Mouse (Mus musculus): ENCODE results near the gene 4930516K23Rik. TPM values are rescaled to one million over a fixed set of nuclear protein-coding genes. Genes with fewer than 3 reads are reported as not detected.

The 4930516K23Rik gene
- total and polyA plus RNA-seq, 3 experiments, result not detected

DNA sequence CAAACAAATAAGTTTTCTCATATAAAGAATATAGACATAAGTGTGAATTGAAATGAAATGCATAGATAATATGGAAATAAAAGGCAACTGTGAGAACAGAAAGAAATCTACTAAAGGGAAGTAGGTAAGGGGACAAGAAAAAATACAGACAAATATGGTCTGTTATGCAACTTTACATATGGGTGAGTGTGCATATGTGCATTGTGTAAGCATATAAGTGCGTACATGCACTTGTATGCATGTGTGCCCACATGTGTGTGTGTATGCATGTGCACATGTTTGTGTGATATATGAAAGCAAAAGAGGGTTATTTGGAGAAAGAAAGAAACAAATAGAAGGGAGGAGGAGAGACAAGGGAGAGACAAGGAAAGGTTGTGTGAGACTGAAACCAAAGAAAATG lies 42.3 kb downstream of the 4930516K23Rik start:
- Histone ChIP-seq H3K9me3 (replicated peaks; ENCODE audit: insufficient read depth, low read length) (no peaks in the 10 kb centered on the region), H3K4me3 (ENCODE audit: control insufficient read depth in 1 of 2, insufficient read depth in 1 of 2, low read depth in 2 of 2, low read length in 2 of 2) (no peak overlapping the region)
- no peak for DNase-seq (ENCODE audit: low read depth, low spot score)

DNA sequence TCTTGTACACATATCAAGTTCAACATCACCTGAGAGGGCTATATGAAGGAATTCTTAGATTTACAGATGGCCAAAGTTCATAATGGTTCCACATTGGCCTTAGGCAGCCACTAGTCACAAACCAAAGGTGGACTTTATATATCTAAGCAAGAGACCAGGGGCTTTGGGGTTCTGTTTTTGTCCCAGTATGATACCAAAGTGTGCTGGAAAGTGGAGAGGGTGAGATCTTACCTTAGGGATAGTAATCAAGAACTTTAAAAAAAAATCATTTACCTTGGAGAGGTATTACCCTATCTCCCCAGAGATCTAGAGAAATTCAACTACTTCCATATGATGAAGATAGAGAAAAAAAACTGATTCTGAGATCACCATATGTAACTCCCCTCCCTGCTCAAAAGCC lies 44.0 kb downstream of the 4930516K23Rik start, which contains the start of gene Olfr639:
TSS of gene Olfr639 (minus strand) at position 101 of the 400 bp plus-strand sequence.
- H3K4me3 ChIP-seq (ENCODE audit: control insufficient read depth in 1 of 2, insufficient read depth in 1 of 2, low read depth in 2 of 2, low read length in 2 of 2), result no peak within 1 kb of the TSS
- H3K4me1 ChIP-seq (ENCODE audit: control insufficient read depth in 1 of 2, insufficient read depth in 2 of 2, low read length in 2 of 2), result no peaks in the 10 kb centered on the region
- H3K27me3 ChIP-seq (ENCODE audit: control insufficient read depth in 1 of 2, insufficient read depth in 2 of 2, low read length in 2 of 2), result no peaks in the 10 kb centered on the region
- H3K36me3 ChIP-seq (ENCODE audit: control insufficient read depth in 1 of 2, insufficient read depth in 2 of 2, low read length in 2 of 2), result no peaks in the 10 kb centered on the region
- no peak within 1 kb of the TSS for H3K9ac ChIP-seq (ENCODE audit: control insufficient read depth, low read depth, low read length, poor library complexity, severe bottlenecking)
- TF ChIP-seq GATA1 (IDR thresholded peaks at IDR 0.05; ENCODE audit: low read depth, low read length) (no peak), TAL1 (IDR thresholded peaks at IDR 0.05; ENCODE audit: low read length) (no peak), CHD1 (IDR thresholded peaks at IDR 0.05; ENCODE audit: low read depth, low read length) (no peak), MEF2A (IDR thresholded peaks at IDR 0.05; ENCODE audit: extremely low read depth, insufficient replicate concordance, low read depth, low read length, poor library complexity, severe bottlenecking) (no peak), POLR2A (IDR thresholded peaks at IDR 0.05; ENCODE audit: control insufficient read depth in 1 of 2, insufficient read depth in 1 of 2, low read depth in 1 of 2, low read length in 2 of 2, poor library complexity in 1 of 2) (no peak), POLR2AphosphoS2 (IDR thresholded peaks at IDR 0.05; ENCODE audit: low read length) (no peak), NRF1 (IDR thresholded peaks at IDR 0.05; ENCODE audit: insufficient read depth, low read depth, low read length, poor library complexity, severe bottlenecking) (no peak), ZC3H11A (IDR thresholded peaks at IDR 0.05; ENCODE audit: low read depth, low read length) (no peak), POLR2AphosphoS5 (IDR thresholded peaks at IDR 0.05; ENCODE audit: borderline replicate concordance, low read depth, low read length) (no peak), ZNF384 (IDR thresholded peaks at IDR 0.05; ENCODE audit: low read depth, low read length) (no peak), ETS1 (IDR thresholded peaks at IDR 0.05; ENCODE audit: low read depth, low read length) (no peak), EP300 (IDR thresholded peaks at IDR 0.05; ENCODE audit: low read depth in 1 of 2, low read length in 2 of 2) (no peak), KAT2A (conservative IDR thresholded peaks at IDR 0.05; ENCODE audit: low read depth, low read length) (no peak), CHD2 (IDR thresholded peaks at IDR 0.05; ENCODE audit: low read length) (no peak), USF2 (IDR thresholded peaks at IDR 0.05; ENCODE audit: borderline replicate concordance in 1 of 2, insufficient read depth in 1 of 2, low read depth in 1 of 2, low read length in 2 of 2) (no peak)
- no peaks in the 10 kb centered on the region for H3K79me2 ChIP-seq (ENCODE audit: control insufficient read depth, insufficient read depth, low read length, poor library complexity)
- no peak within 1 kb of the TSS for H3K27ac ChIP-seq (ENCODE audit: control insufficient read depth, low read depth, low read length)
- no peak for DNase-seq (ENCODE audit: low read depth, low spot score)
- no peaks in the 10 kb centered on the region for H3K9me3 ChIP-seq (replicated peaks; ENCODE audit: insufficient read depth, low read length)

More for the DNA sequence above, 42.3 kb downstream of the 4930516K23Rik start:
- H3K36me3 ChIP-seq (ENCODE audit: control insufficient read depth in 1 of 2, insufficient read depth in 2 of 2, low read length in 2 of 2), result no peaks in the 10 kb centered on the region
- H3K79me2 ChIP-seq (ENCODE audit: control insufficient read depth, insufficient read depth, low read length, poor library complexity), result no peaks in the 10 kb centered on the region
- H3K4me1 ChIP-seq (ENCODE audit: control insufficient read depth in 1 of 2, insufficient read depth in 2 of 2, low read length in 2 of 2), result no peaks in the 10 kb centered on the region
- no peak for TF ChIP-seq CHD2 (IDR thresholded peaks at IDR 0.05; ENCODE audit: low read length)
- no peak for TF ChIP-seq E2F4 (IDR thresholded peaks at IDR 0.05; ENCODE audit: borderline replicate concordance, low read depth, low read length)
- no peak overlapping the region for H3K27ac ChIP-seq (ENCODE audit: control insufficient read depth, low read depth, low read length)
- no peak overlapping the region for H3K9ac ChIP-seq (ENCODE audit: control insufficient read depth, low read depth, low read length, poor library complexity, severe bottlenecking)
- H3K27me3 ChIP-seq (ENCODE audit: control insufficient read depth in 1 of 2, insufficient read depth in 2 of 2, low read length in 2 of 2), result no peaks in the 10 kb centered on the region

Other genes with a start within 250 kb of the 4930516K23Rik start
- gene Hbb-bt, start 247.4 kb downstream of the 4930516K23Rik start, total RNA-seq (2012; rRNA removed), result 120 and 191 TPM in 2 replicates
- gene Hbb-bt, start 247.4 kb downstream of the 4930516K23Rik start, polyA plus RNA-seq (2012; ENCODE audit: insufficient read depth in 1 of 2, insufficient read length in 2 of 2, low read depth in 1 of 2, low replicate concordance in 2 of 2, missing spikeins in 1 of 2), result 100 to 1,000 TPM in 1 of 2 experiments, not detected in 1; 118 TPM
- 79.0 and 138 TPM in 2 replicates for gene Hbb-bs, start 233.3 kb downstream of the 4930516K23Rik start, total RNA-seq (2012; rRNA removed)
- 100 to 1,000 TPM in 1 of 2 experiments, not detected in 1; 208 TPM for gene Hbb-bs, start 233.3 kb downstream of the 4930516K23Rik start, polyA plus RNA-seq (2012; ENCODE audit: insufficient read depth in 1 of 2, insufficient read length in 2 of 2, low read depth in 1 of 2, low replicate concordance in 2 of 2, missing spikeins in 1 of 2)
- not detected in 2 replicates for gene Hbb-bh2, start 220.9 kb downstream of the 4930516K23Rik start, total RNA-seq (2012; rRNA removed)
- gene Hbb-bh2, start 220.9 kb downstream of the 4930516K23Rik start, polyA plus RNA-seq (2012; ENCODE audit: insufficient read depth in 1 of 2, insufficient read length in 2 of 2, low read depth in 1 of 2, low replicate concordance in 2 of 2, missing spikeins in 1 of 2), result not detected
- gene Hbb-bh1, start 218.3 kb downstream of the 4930516K23Rik start, total RNA-seq (2012; rRNA removed), result not detected in 2 replicates
- under 1 TPM in 1 of 2 experiments, not detected in 1; 0.15 TPM for gene Hbb-bh1, start 218.3 kb downstream of the 4930516K23Rik start, polyA plus RNA-seq (2012; ENCODE audit: insufficient read depth in 1 of 2, insufficient read length in 2 of 2, low read depth in 1 of 2, low replicate concordance in 2 of 2, missing spikeins in 1 of 2)
- gene Hbb-y, start 208.2 kb downstream of the 4930516K23Rik start, total RNA-seq (2012; rRNA removed), result not detected in 2 replicates
- gene Hbb-y, start 208.2 kb downstream of the 4930516K23Rik start, polyA plus RNA-seq (2012; ENCODE audit: insufficient read depth in 1 of 2, insufficient read length in 2 of 2, low read depth in 1 of 2, low replicate concordance in 2 of 2, missing spikeins in 1 of 2), result under 1 TPM in 1 of 2 experiments, not detected in 1; 0.11 TPM
- not detected in 2 replicates for gene Olfr66, start 175.2 kb downstream of the 4930516K23Rik start, total RNA-seq (2012; rRNA removed)
- not detected for gene Olfr66, start 175.2 kb downstream of the 4930516K23Rik start, polyA plus RNA-seq (2012; ENCODE audit: insufficient read depth in 1 of 2, insufficient read length in 2 of 2, low read depth in 1 of 2, low replicate concordance in 2 of 2, missing spikeins in 1 of 2)
- not detected in 2 replicates for gene Olfr64, start 167.0 kb downstream of the 4930516K23Rik start, total RNA-seq (2012; rRNA removed)
- not detected for gene Olfr64, start 167.0 kb downstream of the 4930516K23Rik start, polyA plus RNA-seq (2012; ENCODE audit: insufficient read depth in 1 of 2, insufficient read length in 2 of 2, low read depth in 1 of 2, low replicate concordance in 2 of 2, missing spikeins in 1 of 2)
- not detected in 2 replicates for gene Olfr65, start 158.0 kb downstream of the 4930516K23Rik start, total RNA-seq (2012; rRNA removed)
- gene Olfr65, start 158.0 kb downstream of the 4930516K23Rik start, polyA plus RNA-seq (2012; ENCODE audit: insufficient read depth in 1 of 2, insufficient read length in 2 of 2, low read depth in 1 of 2, low replicate concordance in 2 of 2, missing spikeins in 1 of 2), result not detected
- not detected in 2 replicates for gene Olfr631, start 132.6 kb downstream of the 4930516K23Rik start, total RNA-seq (2012; rRNA removed)
- not detected for gene Olfr631, start 132.6 kb downstream of the 4930516K23Rik start, polyA plus RNA-seq (2012; ENCODE audit: insufficient read depth in 1 of 2, insufficient read length in 2 of 2, low read depth in 1 of 2, low replicate concordance in 2 of 2, missing spikeins in 1 of 2)
- gene Olfr632, start 127.1 kb downstream of the 4930516K23Rik start, total RNA-seq (2012; rRNA removed), result not detected in 2 replicates
- gene Olfr632, start 127.1 kb downstream of the 4930516K23Rik start, polyA plus RNA-seq (2012; ENCODE audit: insufficient read depth in 1 of 2, insufficient read length in 2 of 2, low read depth in 1 of 2, low replicate concordance in 2 of 2, missing spikeins in 1 of 2), result not detected
- not detected in 2 replicates for gene Olfr633, start 117.0 kb downstream of the 4930516K23Rik start, total RNA-seq (2012; rRNA removed)
- not detected for gene Olfr633, start 117.0 kb downstream of the 4930516K23Rik start, polyA plus RNA-seq (2012; ENCODE audit: insufficient read depth in 1 of 2, insufficient read length in 2 of 2, low read depth in 1 of 2, low replicate concordance in 2 of 2, missing spikeins in 1 of 2)
- not detected in 2 replicates for gene Olfr635, start 90.3 kb downstream of the 4930516K23Rik start, total RNA-seq (2012; rRNA removed)
- gene Olfr635, start 90.3 kb downstream of the 4930516K23Rik start, polyA plus RNA-seq (2012; ENCODE audit: insufficient read depth in 1 of 2, insufficient read length in 2 of 2, low read depth in 1 of 2, low replicate concordance in 2 of 2, missing spikeins in 1 of 2), result not detected
- not detected in 2 replicates for gene Olfr638, start 62.7 kb downstream of the 4930516K23Rik start, total RNA-seq (2012; rRNA removed)
- gene Olfr638, start 62.7 kb downstream of the 4930516K23Rik start, polyA plus RNA-seq (2012; ENCODE audit: insufficient read depth in 1 of 2, insufficient read length in 2 of 2, low read depth in 1 of 2, low replicate concordance in 2 of 2, missing spikeins in 1 of 2), result not detected
- not detected in 2 replicates for gene Olfr639, start 44.1 kb downstream of the 4930516K23Rik start, total RNA-seq (2012; rRNA removed)
- gene Olfr639, start 44.1 kb downstream of the 4930516K23Rik start, polyA plus RNA-seq (2012; ENCODE audit: insufficient read depth in 1 of 2, insufficient read length in 2 of 2, low read depth in 1 of 2, low replicate concordance in 2 of 2, missing spikeins in 1 of 2), result under 1 TPM in 1 of 2 experiments, not detected in 1; 0.03 TPM
- not detected in 2 replicates for gene Olfr640, start 35.9 kb downstream of the 4930516K23Rik start, total RNA-seq (2012; rRNA removed)
- not detected for gene Olfr640, start 35.9 kb downstream of the 4930516K23Rik start, polyA plus RNA-seq (2012; ENCODE audit: insufficient read depth in 1 of 2, insufficient read length in 2 of 2, low read depth in 1 of 2, low replicate concordance in 2 of 2, missing spikeins in 1 of 2)
- gene Olfr641, start 26.0 kb downstream of the 4930516K23Rik start, total RNA-seq (2012; rRNA removed), result not detected in 2 replicates
- not detected for gene Olfr641, start 26.0 kb downstream of the 4930516K23Rik start, polyA plus RNA-seq (2012; ENCODE audit: insufficient read depth in 1 of 2, insufficient read length in 2 of 2, low read depth in 1 of 2, low replicate concordance in 2 of 2, missing spikeins in 1 of 2)
- not detected in 2 replicates for gene Olfr642, start 8.8 kb downstream of the 4930516K23Rik start, total RNA-seq (2012; rRNA removed)
- not detected for gene Olfr642, start 8.8 kb downstream of the 4930516K23Rik start, polyA plus RNA-seq (2012; ENCODE audit: insufficient read depth in 1 of 2, insufficient read length in 2 of 2, low read depth in 1 of 2, low replicate concordance in 2 of 2, missing spikeins in 1 of 2)
- gene Olfr644, start 10.4 kb upstream of the 4930516K23Rik start, total RNA-seq (2012; rRNA removed), result not detected in 2 replicates
- gene Olfr644, start 10.4 kb upstream of the 4930516K23Rik start, polyA plus RNA-seq (2012; ENCODE audit: insufficient read depth in 1 of 2, insufficient read length in 2 of 2, low read depth in 1 of 2, low replicate concordance in 2 of 2, missing spikeins in 1 of 2), result not detected
- not detected in 2 replicates for gene Olfr645, start 24.0 kb upstream of the 4930516K23Rik start, total RNA-seq (2012; rRNA removed)
- not detected for gene Olfr645, start 24.0 kb upstream of the 4930516K23Rik start, polyA plus RNA-seq (2012; ENCODE audit: insufficient read depth in 1 of 2, insufficient read length in 2 of 2, low read depth in 1 of 2, low replicate concordance in 2 of 2, missing spikeins in 1 of 2)
- gene Olfr646, start 43.4 kb upstream of the 4930516K23Rik start, total RNA-seq (2012; rRNA removed), result not detected in 2 replicates
- not detected for gene Olfr646, start 43.4 kb upstream of the 4930516K23Rik start, polyA plus RNA-seq (2012; ENCODE audit: insufficient read depth in 1 of 2, insufficient read length in 2 of 2, low read depth in 1 of 2, low replicate concordance in 2 of 2, missing spikeins in 1 of 2)
- not detected in 2 replicates for gene Ubqln5, start 68.4 kb upstream of the 4930516K23Rik start, total RNA-seq (2012; rRNA removed)
- not detected for gene Ubqln5, start 68.4 kb upstream of the 4930516K23Rik start, polyA plus RNA-seq (2012; ENCODE audit: insufficient read depth in 1 of 2, insufficient read length in 2 of 2, low read depth in 1 of 2, low replicate concordance in 2 of 2, missing spikeins in 1 of 2)
- gene Olfr643, start 76.0 kb upstream of the 4930516K23Rik start, total RNA-seq (2012; rRNA removed), result not detected in 2 replicates
- not detected for gene Olfr643, start 76.0 kb upstream of the 4930516K23Rik start, polyA plus RNA-seq (2012; ENCODE audit: insufficient read depth in 1 of 2, insufficient read length in 2 of 2, low read depth in 1 of 2, low replicate concordance in 2 of 2, missing spikeins in 1 of 2)
- not detected in 2 replicates for gene Ubqln3, start 81.8 kb upstream of the 4930516K23Rik start, total RNA-seq (2012; rRNA removed)
- not detected for gene Ubqln3, start 81.8 kb upstream of the 4930516K23Rik start, polyA plus RNA-seq (2012; ENCODE audit: insufficient read depth in 1 of 2, insufficient read length in 2 of 2, low read depth in 1 of 2, low replicate concordance in 2 of 2, missing spikeins in 1 of 2)
- not detected in 2 replicates for gene Ubqlnl, start 89.1 kb upstream of the 4930516K23Rik start, total RNA-seq (2012; rRNA removed)
- not detected for gene Ubqlnl, start 89.1 kb upstream of the 4930516K23Rik start, polyA plus RNA-seq (2012; ENCODE audit: insufficient read depth in 1 of 2, insufficient read length in 2 of 2, low read depth in 1 of 2, low replicate concordance in 2 of 2, missing spikeins in 1 of 2)
- gene Olfm5, start 103.4 kb upstream of the 4930516K23Rik start, total RNA-seq (2012; rRNA removed), result not detected in 2 replicates
- gene Olfm5, start 103.4 kb upstream of the 4930516K23Rik start, polyA plus RNA-seq (2012; ENCODE audit: insufficient read depth in 1 of 2, insufficient read length in 2 of 2, low read depth in 1 of 2, low replicate concordance in 2 of 2, missing spikeins in 1 of 2), result not detected
- gene Olfr648, start 121.9 kb upstream of the 4930516K23Rik start, total RNA-seq (2012; rRNA removed), result not detected in 2 replicates
- gene Olfr648, start 121.9 kb upstream of the 4930516K23Rik start, polyA plus RNA-seq (2012; ENCODE audit: insufficient read depth in 1 of 2, insufficient read length in 2 of 2, low read depth in 1 of 2, low replicate concordance in 2 of 2, missing spikeins in 1 of 2), result not detected
- gene Olfr649, start 134.5 kb upstream of the 4930516K23Rik start, total RNA-seq (2012; rRNA removed), result not detected in 2 replicates
- gene Olfr649, start 134.5 kb upstream of the 4930516K23Rik start, polyA plus RNA-seq (2012; ENCODE audit: insufficient read depth in 1 of 2, insufficient read length in 2 of 2, low read depth in 1 of 2, low replicate concordance in 2 of 2, missing spikeins in 1 of 2), result not detected
- gene Trim6, start 157.3 kb upstream of the 4930516K23Rik start, total RNA-seq (2012; rRNA removed), result not detected in 2 replicates
- 1 to 10 TPM in 1 of 2 experiments, not detected in 1; 4.1 TPM for gene Trim6, start 157.3 kb upstream of the 4930516K23Rik start, polyA plus RNA-seq (2012; ENCODE audit: insufficient read depth in 1 of 2, insufficient read length in 2 of 2, low read depth in 1 of 2, low replicate concordance in 2 of 2, missing spikeins in 1 of 2)
- gene Trim34a, start 183.0 kb upstream of the 4930516K23Rik start, total RNA-seq (2012; rRNA removed), result 0.23 and 0.42 TPM in 2 replicates
- gene Trim34a, start 183.0 kb upstream of the 4930516K23Rik start, polyA plus RNA-seq (2012; ENCODE audit: insufficient read depth in 1 of 2, insufficient read length in 2 of 2, low read depth in 1 of 2, low replicate concordance in 2 of 2, missing spikeins in 1 of 2), result under 1 TPM in 1 of 2 experiments, not detected in 1; 0.58 TPM
- not detected in 2 replicates for gene Trim5, start 226.6 kb upstream of the 4930516K23Rik start, total RNA-seq (2012; rRNA removed)
- under 1 TPM in 1 of 2 experiments, not detected in 1; 0.11 TPM for gene Trim5, start 226.6 kb upstream of the 4930516K23Rik start, polyA plus RNA-seq (2012; ENCODE audit: insufficient read depth in 1 of 2, insufficient read length in 2 of 2, low read depth in 1 of 2, low replicate concordance in 2 of 2, missing spikeins in 1 of 2)

All from MEL (cell line).